In genomic region chr7:141475011-141475804, GRCm38 (mm10) we compare ENCODE assay signal across 8 mouse cellular contexts. TPM values are rescaled to one million over a fixed set of nuclear protein-coding genes. Genes with fewer than 3 reads are reported as not detected.
DNase-seq lines count a peak whose midpoint lies in the region; ATAC-seq and TF ChIP-seq lines count a peak whose summit lies in the region.

Polr2l (minus strand) TSS chr7:141475132.
Tspan4 (plus strand) TSS chr7:141475240.

- peak within 1 kb of the TSS; percentile 95 for H3K4me3 ChIP-seq in erythroblast, embryonic 14.5 days (replicated peaks)
- peak within 1 kb of the TSS; percentile 88 for H3K4me3 ChIP-seq in heart, embryonic 13.5 days
- H3K4me3 ChIP-seq in liver, embryonic 16.5 days (ENCODE audit: low read depth, low read length), result peak within 1 kb of the TSS; percentile 84
- H3K4me3 ChIP-seq in neural tube, embryonic 12.5 days, result peak within 1 kb of the TSS; percentile 80
- peak within 1 kb of the TSS; percentile 80 for H3K4me3 ChIP-seq in stomach, postnatal 0 days (ENCODE audit: low read depth, low read length)

- peak within 1 kb of the TSS; percentile 95 for H3K4me2 ChIP-seq in heart, embryonic 13.5 days
- peak within 1 kb of the TSS; percentile 99 for H3K4me2 ChIP-seq in liver, embryonic 16.5 days (ENCODE audit: low read depth, low read length)
- H3K4me2 ChIP-seq in neural tube, embryonic 12.5 days (replicated peaks), result peak within 1 kb of the TSS; percentile 81
- peak within 1 kb of the TSS; percentile 90 for H3K4me2 ChIP-seq in stomach, postnatal 0 days (replicated peaks; ENCODE audit: low read depth)

- no peaks in the 10 kb centered on the region for H3K9me3 ChIP-seq in erythroblast, embryonic 14.5 days (ENCODE audit: control insufficient read depth, low read length)
- H3K9me3 ChIP-seq in heart, embryonic 13.5 days, result no peaks in the 10 kb centered on the region
- H3K9me3 ChIP-seq in liver, embryonic 16.5 days (replicated peaks; ENCODE audit: control insufficient read depth, low read length), result no peaks in the 10 kb centered on the region
- no peaks in the 10 kb centered on the region for H3K9me3 ChIP-seq in neural tube, embryonic 12.5 days
- no peaks in the 10 kb centered on the region for H3K9me3 ChIP-seq in stomach, postnatal 0 days (ENCODE audit: control insufficient read depth, low read length)

- peak; percentile 27; the same call in 1 of the 2 replicates for TF ChIP-seq CTCF in stomach, postnatal 0 days (IDR thresholded peaks at IDR 0.05; ENCODE audit: low read depth)

- ATAC-seq in CD4-positive, CD25-positive, alpha-beta regulatory T cell, adult 4 months, result peak; percentile 92
- peak; percentile 66 for ATAC-seq in heart, embryonic 13.5 days (ENCODE audit: extremely low read depth, insufficient number of reproducible peaks, low FRiP score, low TSS enrichment)
- ATAC-seq in liver, embryonic 16.5 days (ENCODE audit: low read depth), result peak; percentile 74
- peak; percentile 75 for ATAC-seq in neural tube, embryonic 12.5 days (ENCODE audit: low FRiP score, low read depth)
- ATAC-seq in stomach, postnatal 0 days (ENCODE audit: low FRiP score, low TSS enrichment), result peak; percentile 74

- H3K36me3 ChIP-seq in erythroblast, embryonic 14.5 days (ENCODE audit: control insufficient read depth), result peaks cover 33% of the 10 kb centered on the region
- peaks cover 27% of the 10 kb centered on the region for H3K36me3 ChIP-seq in heart, embryonic 13.5 days
- H3K36me3 ChIP-seq in liver, embryonic 16.5 days (ENCODE audit: control insufficient read depth, insufficient read depth), result peaks cover 8% of the 10 kb centered on the region
- peaks cover 25% of the 10 kb centered on the region for H3K36me3 ChIP-seq in neural tube, embryonic 12.5 days
- H3K36me3 ChIP-seq in stomach, postnatal 0 days (ENCODE audit: control insufficient read depth, insufficient read depth, low read length), result peaks cover 13% of the 10 kb centered on the region

- H3K27ac ChIP-seq in heart, embryonic 13.5 days (replicated peaks), result peak within 1 kb of the TSS; percentile 98
- H3K27ac ChIP-seq in liver, embryonic 16.5 days (ENCODE audit: low read length), result peak within 1 kb of the TSS; percentile 92
- peak within 1 kb of the TSS; percentile 78 for H3K27ac ChIP-seq in neural tube, embryonic 12.5 days
- peak within 1 kb of the TSS; percentile 87 for H3K27ac ChIP-seq in stomach, postnatal 0 days (replicated peaks)

- H3K9ac ChIP-seq in heart, embryonic 13.5 days, result peak within 1 kb of the TSS; percentile 91
- H3K9ac ChIP-seq in liver, embryonic 16.5 days (ENCODE audit: low read depth, low read length), result peak within 1 kb of the TSS; percentile 87
- H3K9ac ChIP-seq in neural tube, embryonic 12.5 days, result peak within 1 kb of the TSS; percentile 89
- H3K9ac ChIP-seq in stomach, postnatal 0 days (ENCODE audit: low read length), result peak within 1 kb of the TSS; percentile 88

- H3K27me3 ChIP-seq in erythroblast, embryonic 14.5 days (ENCODE audit: control insufficient read depth), result no peaks in the 10 kb centered on the region; the same call in 1 of the 2 replicates
- no peaks in the 10 kb centered on the region for H3K27me3 ChIP-seq in heart, embryonic 13.5 days (replicated peaks)
- H3K27me3 ChIP-seq in liver, embryonic 16.5 days (ENCODE audit: control insufficient read depth, insufficient read depth, low read depth, low read length), result no peaks in the 10 kb centered on the region
- peaks cover 21% of the 10 kb centered on the region for H3K27me3 ChIP-seq in neural tube, embryonic 12.5 days (replicated peaks)
- H3K27me3 ChIP-seq in stomach, postnatal 0 days (ENCODE audit: control insufficient read depth, insufficient read depth, low read length), result no peaks in the 10 kb centered on the region

- peaks cover 68% of the 10 kb centered on the region for H3K4me1 ChIP-seq in erythroblast, embryonic 14.5 days (ENCODE audit: control insufficient read depth)
- peaks cover 51% of the 10 kb centered on the region for H3K4me1 ChIP-seq in heart, embryonic 13.5 days
- H3K4me1 ChIP-seq in liver, embryonic 16.5 days (ENCODE audit: control insufficient read depth, low read depth, low read length), result peaks cover 46% of the 10 kb centered on the region
- peaks cover 30% of the 10 kb centered on the region for H3K4me1 ChIP-seq in neural tube, embryonic 12.5 days
- peaks cover 16% of the 10 kb centered on the region for H3K4me1 ChIP-seq in stomach, postnatal 0 days (replicated peaks; ENCODE audit: control insufficient read depth, insufficient read depth)

- peak; percentile 82 for TF ChIP-seq EP300 in stomach, postnatal 0 days (optimal IDR thresholded peaks at IDR 0.05)

- WGBS in heart, embryonic 13.5 days, result under 1% methylated on average over 87 of the region's 87 CpGs
- WGBS in liver, embryonic 16.5 days (ENCODE audit: insufficient replicate concordance), result under 1% methylated on average over 86 of the region's 87 CpGs
- under 1% methylated on average over 87 of the region's 87 CpGs for WGBS in neural tube, embryonic 12.5 days
- under 1% methylated on average over 66 of the region's 87 CpGs for WGBS in stomach, postnatal 0 days

- DNase-seq in brain, embryonic 18.5 days (ENCODE audit: low read depth, low spot score), result peak; percentile 71
- peak; percentile 91 for DNase-seq in kidney, postnatal 10 days
- peak; percentile 86 for DNase-seq in stomach, postnatal 0 days (ENCODE audit: low spot score)

RNA-seq across cellular contexts. Expression of gene Polr2l, which starts in this region (rescaled TPM):
- 10 to 100 TPM; 19.4 to 20.8 TPM for polyA plus RNA-seq in CD4-positive, CD25-positive, alpha-beta regulatory T cell, adult 4 months (2017; shearing (Covaris generic))
- 15.4 and 17.1 TPM in 2 replicates for polyA plus RNA-seq in erythroblast, embryonic 14.5 days (2012)
- polyA plus RNA-seq in heart, embryonic 13.5 days (2015; fragmentation: Nextera tagmentation; extraction: Ambion mirVana), result 67.3 and 76.3 TPM in 2 replicates
- 36.4 and 39.2 TPM in 2 replicates for polyA plus RNA-seq in liver, embryonic 16.5 days (2015; fragmentation: Nextera tagmentation; extraction: Ambion mirVana)
- 73.5 and 80.6 TPM in 2 replicates for polyA plus RNA-seq in neural tube, embryonic 12.5 days (2016; fragmentation: Nextera tagmentation; extraction: Ambion mirVana)
- 53.4 and 60.2 TPM in 2 replicates for polyA plus RNA-seq in stomach, postnatal 0 days (2015; fragmentation: Nextera tagmentation; extraction: Ambion mirVana)

RNA-seq across cellular contexts. Expression of gene Tspan4, which starts in this region (rescaled TPM):
- polyA plus RNA-seq in CD4-positive, CD25-positive, alpha-beta regulatory T cell, adult 4 months (2017; shearing (Covaris generic)), result 1 to 10 TPM; 1.3 to 1.5 TPM
- 0.31 and 0.46 TPM in 2 replicates for polyA plus RNA-seq in erythroblast, embryonic 14.5 days (2012)
- 64.5 and 68.8 TPM in 2 replicates for polyA plus RNA-seq in heart, embryonic 13.5 days (2015; fragmentation: Nextera tagmentation; extraction: Ambion mirVana)
- polyA plus RNA-seq in liver, embryonic 16.5 days (2015; fragmentation: Nextera tagmentation; extraction: Ambion mirVana), result 46.1 and 47.2 TPM in 2 replicates
- polyA plus RNA-seq in neural tube, embryonic 12.5 days (2016; fragmentation: Nextera tagmentation; extraction: Ambion mirVana), result 34.2 and 37.1 TPM in 2 replicates
- 56.9 and 58.7 TPM in 2 replicates for polyA plus RNA-seq in stomach, postnatal 0 days (2015; fragmentation: Nextera tagmentation; extraction: Ambion mirVana)

Comparison
In these comparisons a context has a peak if more than half of its experiments do, and no peak if none do; other contexts are left out.
1. Peak in every context shown above with its lines: DNase-seq, ATAC-seq, H3K4me3 ChIP-seq and H3K27ac ChIP-seq.
2. RNA of gene Tspan4 (polyA plus RNA-seq): 64.5 to 68.8 TPM in heart, embryonic 13.5 days, 56.9 to 58.7 TPM in stomach, postnatal 0 days, 46.1 to 47.2 TPM in liver, embryonic 16.5 days and 34.2 to 37.1 TPM in neural tube, embryonic 12.5 days; 1.3 to 1.5 TPM in CD4-positive, CD25-positive, alpha-beta regulatory T cell, adult 4 months and 0.31 to 0.46 TPM in erythroblast, embryonic 14.5 days; every median in the first group is over 10 times any median in the second.